Mouse (Mus musculus): ENCODE data around the gene Ccdc142. TPM values are rescaled to one million over a fixed set of nuclear protein-coding genes. Genes with fewer than 3 reads are reported as not detected.

The Ccdc142 gene
- total RNA-seq, 1 experiment, result 4.6 TPM

GRCm38 (mm10) chr6:83142211-83142731 is 40.9 kb downstream of the Ccdc142 start:
- Histone ChIP-seq H3K4me3 (ENCODE audit: insufficient read depth in 1 of 2, low read depth in 1 of 2, low read length in 2 of 2, poor library complexity in 1 of 2, severe bottlenecking in 1 of 2) (peak overlapping the region; percentile 50 to 52), H3K36me3 (ENCODE audit: control insufficient read depth, insufficient read depth, low read length, poor library complexity, severe bottlenecking) (no peaks in the 10 kb centered on the region), H3K4me1 (ENCODE audit: control insufficient read depth in 2 of 2, insufficient read depth in 2 of 2, low read length in 2 of 2, poor library complexity in 1 of 2) (peaks cover 9% of the 10 kb centered on the region in 2 experiments; a peak in 3 of 4 replicates), H3K27ac (ENCODE audit: insufficient read depth, low read depth, low read length, poor library complexity, severe bottlenecking) (no peak overlapping the region), H3K9me3 (ENCODE audit: control insufficient read depth, insufficient read depth, low read depth, low read length) (no peaks in the 10 kb centered on the region), H3K9ac (ENCODE audit: insufficient read depth, low read depth, low read length, poor library complexity, severe bottlenecking) (peak overlapping the region; percentile 50)
- in situ Hi-C loops (cut with MboI; ENCODE audit: low sequenced_read_pairs in 2 of 2, unreplicated experiment in 2 of 2), result no loop called here
- DNase-seq (ENCODE audit: low read depth, low spot score), result no peak
- TF ChIP-seq CHD2 (IDR thresholded peaks at IDR 0.05; ENCODE audit: low read depth, low read length) (peak; percentile 64; the same call in 1 of the 2 replicates), MAFK (IDR thresholded peaks at IDR 0.05; ENCODE audit: insufficient read depth, low read depth, low read length) (no peak), ZNF384 (IDR thresholded peaks at IDR 0.05; ENCODE audit: low read depth, low read length) (no peak)

- in situ Hi-C loops (cut with MboI; ENCODE audit: low sequenced_read_pairs in 2 of 2, unreplicated experiment in 2 of 2), result no loop called here
- no peaks in the 10 kb centered on the region for H3K36me3 ChIP-seq (ENCODE audit: control insufficient read depth, insufficient read depth, low read length, poor library complexity, severe bottlenecking)
- peak overlapping the region in 1 of 2 experiments; percentile 50; a peak in 1 of 4 replicates for H3K4me3 ChIP-seq (ENCODE audit: insufficient read depth in 1 of 2, low read depth in 1 of 2, low read length in 2 of 2, poor library complexity in 1 of 2, severe bottlenecking in 1 of 2)
- no peak overlapping the region for H3K9ac ChIP-seq (ENCODE audit: insufficient read depth, low read depth, low read length, poor library complexity, severe bottlenecking)
- no peak overlapping the region for H3K27ac ChIP-seq (ENCODE audit: insufficient read depth, low read depth, low read length, poor library complexity, severe bottlenecking)
- peaks cover 9 to 10% of the 10 kb centered on the region in 2 experiments; a peak in 3 of 4 replicates for H3K4me1 ChIP-seq (ENCODE audit: control insufficient read depth in 2 of 2, insufficient read depth in 2 of 2, low read length in 2 of 2, poor library complexity in 1 of 2)
- H3K9me3 ChIP-seq (ENCODE audit: control insufficient read depth, insufficient read depth, low read depth, low read length), result no peaks in the 10 kb centered on the region
- no peak for DNase-seq (ENCODE audit: low read depth, low spot score)
- no peak for TF ChIP-seq HCFC1 (IDR thresholded peaks at IDR 0.05; ENCODE audit: borderline replicate concordance, insufficient read depth, low read length)
- TF ChIP-seq ZC3H11A (IDR thresholded peaks at IDR 0.05; ENCODE audit: borderline replicate concordance, low read depth, low read length), result no peak
- no peak for TF ChIP-seq MAFK (IDR thresholded peaks at IDR 0.05; ENCODE audit: insufficient read depth, low read depth, low read length)
- no peak for TF ChIP-seq CHD2 (IDR thresholded peaks at IDR 0.05; ENCODE audit: low read depth, low read length)
Observed at GRCm38 (mm10) chr6:83142886-83143285, 41.5 kb downstream of the Ccdc142 start.

GRCm38 (mm10) chr6:83145209-83145608 is 43.8 kb downstream of the Ccdc142 start:
- no peaks in the 10 kb centered on the region for H3K36me3 ChIP-seq (ENCODE audit: control insufficient read depth, insufficient read depth, low read length, poor library complexity, severe bottlenecking)
- no peak for DNase-seq (ENCODE audit: low read depth, low spot score)
- no peak overlapping the region for H3K9ac ChIP-seq (ENCODE audit: insufficient read depth, low read depth, low read length, poor library complexity, severe bottlenecking)
- no peak overlapping the region for H3K27ac ChIP-seq (ENCODE audit: insufficient read depth, low read depth, low read length, poor library complexity, severe bottlenecking)
- H3K4me3 ChIP-seq (ENCODE audit: insufficient read depth in 1 of 2, low read depth in 1 of 2, low read length in 2 of 2, poor library complexity in 1 of 2, severe bottlenecking in 1 of 2), result no peak overlapping the region
- no peaks in the 10 kb centered on the region for H3K9me3 ChIP-seq (ENCODE audit: control insufficient read depth, insufficient read depth, low read depth, low read length)
- in situ Hi-C loops (cut with MboI; ENCODE audit: low sequenced_read_pairs in 2 of 2, unreplicated experiment in 2 of 2), result no loop called here
- peaks cover 1 to 8% of the 10 kb centered on the region in 2 experiments; a peak in 2 of 4 replicates for H3K4me1 ChIP-seq (ENCODE audit: control insufficient read depth in 2 of 2, insufficient read depth in 2 of 2, low read length in 2 of 2, poor library complexity in 1 of 2)
- TF ChIP-seq ZC3H11A (IDR thresholded peaks at IDR 0.05; ENCODE audit: borderline replicate concordance, low read depth, low read length) (no peak), CHD2 (IDR thresholded peaks at IDR 0.05; ENCODE audit: low read depth, low read length) (no peak), MAFK (IDR thresholded peaks at IDR 0.05; ENCODE audit: insufficient read depth, low read depth, low read length) (no peak), HCFC1 (IDR thresholded peaks at IDR 0.05; ENCODE audit: borderline replicate concordance, insufficient read depth, low read length) (no peak), ZNF384 (IDR thresholded peaks at IDR 0.05; ENCODE audit: low read depth, low read length) (no peak)

GRCm38 (mm10) chr6:83145805-83146204 is 44.4 kb downstream of the Ccdc142 start:
- no peak for TF ChIP-seq ZC3H11A (IDR thresholded peaks at IDR 0.05; ENCODE audit: borderline replicate concordance, low read depth, low read length)
- TF ChIP-seq MAFK (IDR thresholded peaks at IDR 0.05; ENCODE audit: insufficient read depth, low read depth, low read length), result no peak
- no peak for TF ChIP-seq ZNF384 (IDR thresholded peaks at IDR 0.05; ENCODE audit: low read depth, low read length)
- TF ChIP-seq HCFC1 (IDR thresholded peaks at IDR 0.05; ENCODE audit: borderline replicate concordance, insufficient read depth, low read length), result no peak
- TF ChIP-seq CHD2 (IDR thresholded peaks at IDR 0.05; ENCODE audit: low read depth, low read length), result no peak
- Histone ChIP-seq H3K9ac (ENCODE audit: insufficient read depth, low read depth, low read length, poor library complexity, severe bottlenecking) (no peak overlapping the region), H3K27ac (ENCODE audit: insufficient read depth, low read depth, low read length, poor library complexity, severe bottlenecking) (no peak overlapping the region), H3K4me1 (ENCODE audit: control insufficient read depth in 2 of 2, insufficient read depth in 2 of 2, low read length in 2 of 2, poor library complexity in 1 of 2) (peaks cover 1 to 8% of the 10 kb centered on the region in 2 experiments; a peak in 2 of 4 replicates), H3K36me3 (ENCODE audit: control insufficient read depth, insufficient read depth, low read length, poor library complexity, severe bottlenecking) (no peaks in the 10 kb centered on the region), H3K4me3 (ENCODE audit: insufficient read depth in 1 of 2, low read depth in 1 of 2, low read length in 2 of 2, poor library complexity in 1 of 2, severe bottlenecking in 1 of 2) (peak overlapping the region in 1 of 2 experiments; percentile 5; a peak in 1 of 4 replicates), H3K9me3 (ENCODE audit: control insufficient read depth, insufficient read depth, low read depth, low read length) (no peaks in the 10 kb centered on the region)
- in situ Hi-C loops (cut with MboI; ENCODE audit: low sequenced_read_pairs in 2 of 2, unreplicated experiment in 2 of 2), result no loop called here
- DNase-seq (ENCODE audit: low read depth, low spot score), result no peak
